16 mouse cellular contexts compared by ENCODE assay signal in the genomic region with DNA sequence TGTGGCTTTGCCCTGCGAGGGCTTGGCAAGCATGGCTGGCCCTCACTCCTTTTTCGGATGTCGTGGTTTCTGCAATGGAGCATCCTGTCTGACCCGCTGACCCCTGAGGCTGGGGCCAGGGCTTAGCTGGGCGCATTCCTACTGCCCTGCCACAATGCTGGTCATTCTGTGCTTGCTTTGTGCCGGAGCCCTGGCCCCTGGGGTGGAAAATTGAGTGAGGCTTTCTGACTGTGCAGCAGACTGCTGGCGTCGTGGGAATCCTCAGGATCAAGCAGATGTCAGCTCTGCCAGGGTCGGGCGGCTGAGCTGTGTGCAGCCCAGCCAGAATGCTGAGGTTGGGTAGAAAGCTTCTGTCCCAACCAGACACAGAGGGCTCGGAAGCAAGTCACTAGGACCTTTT. TPM values are rescaled to one million over a fixed set of nuclear protein-coding genes. Genes with fewer than 3 reads are reported as not detected.
DNase-seq lines count a peak whose midpoint lies in the region; ATAC-seq lines count a peak whose summit lies in the region.
"Had no signal": no experiment of that assay in that cellular context is flagged by ENCODE, and none has a peak within 500 bp of the region (broad histone marks: within the 10 kb centered on the region; RNA-seq: fewer than 3 reads in every experiment).

No protein-coding gene starts in this region.

- WGBS in limb, embryonic 12.5 days = 56% methylated on average over 11 of the region's 11 CpGs
- WGBS in limb, embryonic 10.5 days = 59% methylated on average over 11 of the region's 11 CpGs
- 12% methylated on average over 11 of the region's 11 CpGs for WGBS in hindbrain, embryonic 16.5 days

- H3K4me2 ChIP-seq in limb, embryonic 12.5 days = no peak overlapping the region
- no peak overlapping the region for H3K4me2 ChIP-seq in hindbrain, embryonic 16.5 days (ENCODE audit: low read length)
- H3K4me2 ChIP-seq: liver, embryonic 13.5 days had no signal

- no peaks in the 10 kb centered on the region for H3K36me3 ChIP-seq in limb, embryonic 12.5 days
- H3K36me3 ChIP-seq in limb, embryonic 10.5 days = no peaks in the 10 kb centered on the region
- H3K36me3 ChIP-seq in hindbrain, embryonic 16.5 days (ENCODE audit: control insufficient read depth, insufficient read depth, low read length) = no peaks in the 10 kb centered on the region
- H3K36me3 ChIP-seq: liver, embryonic 13.5 days had no signal

- no peaks in the 10 kb centered on the region for H3K27me3 ChIP-seq in limb, embryonic 12.5 days
- H3K27me3 ChIP-seq in limb, embryonic 10.5 days (ENCODE audit: low read depth, poor library complexity, severe bottlenecking) = no peaks in the 10 kb centered on the region
- H3K27me3 ChIP-seq in hindbrain, embryonic 16.5 days (replicated peaks; ENCODE audit: control insufficient read depth, insufficient read depth, low read length) = no peaks in the 10 kb centered on the region

- ATAC-seq in limb, embryonic 12.5 days (ENCODE audit: insufficient number of reproducible peaks, insufficient read depth, low FRiP score, low TSS enrichment, low read depth) = no peak
- ATAC-seq in hindbrain, embryonic 16.5 days = 0 out of 2 replicates have a peak, but pooled peaks have one; percentile 27
- ATAC-seq: forebrain, postnatal 0 days; intestine, postnatal 0 days had no signal

- no peak for DNase-seq in limb, embryonic 10.5 days (ENCODE audit: low spot score)
- DNase-seq in embryo, embryonic 11 days = peak; percentile 62
- peak; percentile 58 for DNase-seq in retina, postnatal 1 day
- DNase-seq in left cerebral cortex, adult 8-10 months (ENCODE audit: low spot score in 2 of 2) = no peak
- DNase-seq in lung, postnatal 25 days (ENCODE audit: low spot score) = no peak
- DNase-seq: adrenal gland, postnatal 25 days; forebrain, postnatal 0 days; heart, adult 18-20 months; heart, postnatal 14 days; kidney, postnatal 36 days; layer of hippocampus, postnatal 36 days; liver, embryonic 13.5 days; lung, postnatal 10 days had no signal

- 0 out of 2 replicates have a peak overlapping the region, but pooled peaks have one; percentile 2 for H3K9ac ChIP-seq in limb, embryonic 12.5 days (replicated peaks)
- H3K9ac ChIP-seq in hindbrain, embryonic 16.5 days (ENCODE audit: low read depth, low read length) = no peak overlapping the region
- H3K9ac ChIP-seq: forebrain, postnatal 0 days; liver, embryonic 13.5 days had no signal

- H3K9me3 ChIP-seq in limb, embryonic 12.5 days = no peaks in the 10 kb centered on the region
- H3K9me3 ChIP-seq in limb, embryonic 10.5 days (replicated peaks) = no peaks in the 10 kb centered on the region
- H3K9me3 ChIP-seq in hindbrain, embryonic 16.5 days (ENCODE audit: control insufficient read depth, low read length) = no peaks in the 10 kb centered on the region
- H3K9me3 ChIP-seq: liver, embryonic 13.5 days had no signal

- H3K4me1 ChIP-seq in limb, embryonic 12.5 days (replicated peaks) = no peaks in the 10 kb centered on the region
- H3K4me1 ChIP-seq in limb, embryonic 10.5 days = peaks cover 7% of the 10 kb centered on the region; the same call in 1 of the 2 replicates
- H3K4me1 ChIP-seq in hindbrain, embryonic 16.5 days (ENCODE audit: control insufficient read depth, insufficient read depth, low read depth, low read length) = no peaks in the 10 kb centered on the region
- H3K4me1 ChIP-seq: liver, embryonic 13.5 days had no signal

- H3K27ac ChIP-seq in limb, embryonic 12.5 days = no peak overlapping the region
- H3K27ac ChIP-seq in limb, embryonic 10.5 days = no peak overlapping the region
- H3K27ac ChIP-seq in hindbrain, embryonic 16.5 days (ENCODE audit: low read depth, low read length) = no peak overlapping the region
- H3K27ac ChIP-seq: liver, embryonic 13.5 days had no signal

- H3K4me3 ChIP-seq in limb, embryonic 12.5 days (replicated peaks) = no peak overlapping the region
- H3K4me3 ChIP-seq in limb, embryonic 10.5 days = no peak overlapping the region
- no peak overlapping the region for H3K4me3 ChIP-seq in hindbrain, embryonic 16.5 days (ENCODE audit: low read length)
- H3K4me3 ChIP-seq: liver, embryonic 13.5 days had no signal

RNA-seq across cellular contexts. Expression of gene Cryaa, which starts 7.4 kb away (rescaled TPM):
- polyA plus RNA-seq in limb, embryonic 12.5 days (2016; fragmentation: Nextera tagmentation; extraction: Ambion mirVana) = 0.33 TPM in 1 of 2 replicates, not detected in the other
- polyA plus RNA-seq in limb, embryonic 10.5 days (2016; fragmentation: Nextera tagmentation; extraction: Ambion mirVana) = not detected in 2 replicates
- 0.46 and 0.80 TPM in 2 replicates for polyA plus RNA-seq in hindbrain, embryonic 16.5 days (2015; fragmentation: Nextera tagmentation; extraction: Ambion mirVana)
- total RNA-seq in left cerebral cortex, adult 8-10 months (2022) = under 1 TPM in 1 of 4 experiments, not detected in 3; 0.27 TPM
- total RNA-seq: adrenal gland, postnatal 25 days; forebrain, postnatal 0 days; heart, adult 18-20 months; heart, postnatal 14 days had no signal
- polyA plus RNA-seq: forebrain, postnatal 0 days; liver, embryonic 13.5 days had no signal

RNA-seq across cellular contexts. Expression of gene U2af1, which starts 11.5 kb away (rescaled TPM):
- polyA plus RNA-seq in limb, embryonic 12.5 days (2016; fragmentation: Nextera tagmentation; extraction: Ambion mirVana) = 411 and 432 TPM in 2 replicates
- 473 and 525 TPM in 2 replicates for polyA plus RNA-seq in limb, embryonic 10.5 days (2016; fragmentation: Nextera tagmentation; extraction: Ambion mirVana)
- polyA plus RNA-seq in hindbrain, embryonic 16.5 days (2015; fragmentation: Nextera tagmentation; extraction: Ambion mirVana) = 158 and 175 TPM in 2 replicates
- total RNA-seq in left cerebral cortex, adult 8-10 months (2022) = 100 to 1,000 TPM; 119 to 127 (median 122) TPM

RNA-seq across cellular contexts. Expression of gene Cbs, which starts 33.1 kb away (rescaled TPM):
- 2.8 and 2.9 TPM in 2 replicates for polyA plus RNA-seq in limb, embryonic 12.5 days (2016; fragmentation: Nextera tagmentation; extraction: Ambion mirVana)
- 1.9 and 2.3 TPM in 2 replicates for polyA plus RNA-seq in limb, embryonic 10.5 days (2016; fragmentation: Nextera tagmentation; extraction: Ambion mirVana)
- polyA plus RNA-seq in hindbrain, embryonic 16.5 days (2015; fragmentation: Nextera tagmentation; extraction: Ambion mirVana) = 12.4 and 17.1 TPM in 2 replicates
- total RNA-seq in left cerebral cortex, adult 8-10 months (2022) = 10 to 100 TPM; 27.0 to 45.7 (median 34.5) TPM

Comparison
In these comparisons a context has a peak if more than half of its experiments do, and no peak if none do; other contexts are left out.
1. DNase-seq: peak in embryo, embryonic 11 days (single experiment) and retina, postnatal 1 day (single experiment); none in limb, embryonic 10.5 days (single experiment), left cerebral cortex, adult 8-10 months (0 of 2) and lung, postnatal 25 days (single experiment).